Mouse (Mus musculus) left cerebral cortex, adult 2 months (tissue): ENCODE measurements around the gene Gsta1. TPM values are rescaled to one million over a fixed set of nuclear protein-coding genes. Genes with fewer than 3 reads are reported as not detected.
A peak's percentile ranks its signal among the peaks of the same experiment; 100 is the strongest.
"Not testable (repeated sequence)": the region's sequence is repeated elsewhere in the genome, so short reads cannot be mapped to it uniquely, and the experiment has no call there.

Source experiments
- DNase-seq, 2 experiments: peaks; one replicate each; pipeline ENCODE4 v3.0.0; 2021 to 2022; ENCODE audit warnings: low spot score in 2 of 2, mixed read lengths in 1 of 2; ENCODE audit errors: extremely low spot score in 1 of 2
- H3K27ac ChIP-seq: fragments of 200-600 bp; 2 replicates; pipeline ENCODE4 v1.8.1; 2022
- H3K4me3 ChIP-seq: fragments of 200-600 bp; 2 replicates; pipeline ENCODE4 v1.8.1; 2022
- CTCF ChIP-seq: fragments of 200-600 bp; IDR thresholded peaks from 2 replicates; pipeline ENCODE4 v1.8.1; 2022; ENCODE audit warnings: antibody characterized with exemption, mild to moderate bottlenecking, moderate library complexity
- intact Hi-C: fragments of 180-260 bp; cut with DNase I; formaldehyde crosslinking; loops from one replicate; pipeline ENCODE4 v1.15.1; 2025
- total RNA-seq, 2 experiments: library from RNA; stranded (reverse); gene quantifications; 2 replicates each; pipeline ENCODE4 v1.2.3; 2021

Gsta1 gene
- total RNA-seq, 2 experiments from 2014 or later: not detected

GRCm38 (mm10) chr9:78259688-78260087 is 29.2 kb downstream of the Gsta1 start:
- H3K27ac ChIP-seq, H3K4me3 ChIP-seq, intact Hi-C loops: not testable (repeated sequence)
- peak; percentile 23 to 46 for DNase-seq
- peak; percentile 35 for TF ChIP-seq CTCF

GRCm38 (mm10) chr9:78270945-78271344 is 40.5 kb downstream of the Gsta1 start:
- H3K27ac ChIP-seq, intact Hi-C loops, DNase-seq, H3K4me3 ChIP-seq: not testable (repeated sequence)

DNA sequence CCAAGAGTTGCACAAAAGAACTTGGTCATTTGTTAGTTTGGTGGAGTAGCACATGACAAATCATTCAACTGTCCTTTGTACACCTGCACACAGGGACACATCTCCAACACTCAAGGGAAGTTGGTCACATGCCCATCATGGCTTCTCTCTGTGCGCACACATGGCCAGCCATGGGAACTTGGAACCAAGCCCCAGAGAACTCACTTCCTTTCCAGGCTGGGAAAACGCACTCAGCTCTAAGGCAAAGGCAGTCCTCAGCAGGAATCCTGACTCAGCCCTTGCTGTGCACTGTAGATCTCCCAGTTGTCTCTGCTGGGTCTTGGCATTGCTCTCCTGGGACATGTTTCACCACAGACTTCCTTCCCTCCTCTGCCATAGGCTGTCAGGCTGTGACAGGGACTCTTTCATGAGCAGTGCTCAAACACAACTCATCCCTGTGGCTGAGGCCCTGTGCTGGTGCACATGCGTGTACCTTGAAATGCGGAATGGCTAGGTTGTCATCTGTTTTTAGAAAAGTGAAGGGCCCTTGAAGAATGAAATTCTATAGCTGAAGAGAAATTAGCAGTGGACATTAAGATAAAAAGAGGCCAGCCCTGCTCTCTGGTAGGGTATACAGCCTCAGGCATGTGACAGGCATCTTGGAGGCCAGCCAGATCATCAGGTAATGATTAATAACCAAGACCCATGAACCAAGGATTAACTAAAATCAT is 51.7 kb downstream of the Gsta1 start:
- H3K27ac ChIP-seq, intact Hi-C loops, DNase-seq: not testable (repeated sequence)

DNA sequence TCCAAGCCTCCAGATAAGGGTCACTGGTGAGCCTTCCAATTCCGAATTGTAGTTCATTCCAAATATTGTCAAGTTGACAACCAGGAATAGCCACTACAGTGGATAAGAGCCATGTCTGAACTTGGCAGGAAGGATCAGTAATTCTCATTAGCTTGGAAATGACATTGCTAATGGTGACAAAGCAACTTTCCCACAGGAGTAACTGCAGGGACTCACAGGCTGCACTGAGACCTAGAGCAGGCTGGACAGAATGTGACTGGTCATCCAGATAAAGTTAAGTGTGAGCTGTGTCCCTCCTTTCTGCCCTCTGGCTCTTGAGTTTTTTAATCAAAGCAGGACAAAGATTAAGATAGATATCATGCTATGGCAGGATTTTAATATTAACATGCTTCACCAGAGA is 58.6 kb downstream of the Gsta1 start:
- H3K27ac ChIP-seq, H3K4me3 ChIP-seq, DNase-seq, intact Hi-C loops: not testable (repeated sequence)

More for the DNA sequence above, 51.7 kb downstream of the Gsta1 start:
- not testable (repeated sequence) for H3K4me3 ChIP-seq

- intact Hi-C loops: loop anchor here (10.0 kb wide), 1 partner anchor 55 kb away; no protein-coding TSS in a partner anchor
- not testable (repeated sequence) for H3K27ac ChIP-seq, DNase-seq, H3K4me3 ChIP-seq
These were observed 59.3 kb downstream of the Gsta1 start, which contains the start of gene Gm10639 for GRCm38 (mm10) chr9:78289723-78290122. Gene Gm10639, plus strand, starts transcription at chr9:78289923.

Other genes starting within 250 kb of the Gsta1 start
- gene Gcm1, start 178.7 kb upstream of the Gsta1 start, total RNA-seq: not detected
- 100 to 1,000 TPM; 106 to 115 TPM for gene Fbxo9, start 121.6 kb upstream of the Gsta1 start, total RNA-seq
- gene Ick, start 121.5 kb upstream of the Gsta1 start, total RNA-seq: 10 to 100 TPM; 17.4 to 19.2 TPM
- 10 to 100 TPM; 38.2 to 39.6 TPM for gene Gsta4, start 47.9 kb upstream of the Gsta1 start, total RNA-seq
- gene Gm3776, start 26.5 kb downstream of the Gsta1 start, total RNA-seq: not detected
- not detected for gene Gm10639, start 59.3 kb downstream of the Gsta1 start, total RNA-seq
- not detected for gene Omt2a, start 84.1 kb downstream of the Gsta1 start, total RNA-seq
- gene Omt2b, start 96.9 kb downstream of the Gsta1 start, total RNA-seq: not detected
- not detected for gene Gsta2, start 125.1 kb downstream of the Gsta1 start, total RNA-seq
- not detected for gene Dppa5a, start 137.5 kb downstream of the Gsta1 start, total RNA-seq
- gene Ooep, start 148.1 kb downstream of the Gsta1 start, total RNA-seq: not detected
- gene Ddx43, start 165.1 kb downstream of the Gsta1 start, total RNA-seq: under 1 TPM in 1 of 2 experiments, not detected in 1; 0.16 TPM
- under 1 TPM; 0.35 to 0.52 TPM for gene Cgas, start 212.6 kb downstream of the Gsta1 start, total RNA-seq
- 10 to 100 TPM; 24.6 to 27.3 TPM for gene Mto1, start 217.6 kb downstream of the Gsta1 start, total RNA-seq
- gene Gm17324, start 218.1 kb downstream of the Gsta1 start, total RNA-seq: under 1 TPM; 0.63 to 0.65 TPM